Mouse (Mus musculus) bone marrow, adult 2 months (tissue): ENCODE data around the gene Mast4.

Experiments used
- CTCF ChIP-seq: fragments of 200-500 bp; IDR thresholded peaks from 2 replicates; pipeline ENCODE4 v1.5.1; 2011; ENCODE audit warnings: low read length, control low read depth; ENCODE audit not compliant: control insufficient read depth, insufficient read depth
- POLR2A ChIP-seq: fragments of 200-500 bp; IDR thresholded peaks from 2 replicates; pipeline ENCODE4 v1.6.1; 2011; ENCODE audit warnings: low read depth, mild to moderate bottlenecking, control low read depth, low read length, borderline replicate concordance; ENCODE audit not compliant: control insufficient read depth

DNA sequence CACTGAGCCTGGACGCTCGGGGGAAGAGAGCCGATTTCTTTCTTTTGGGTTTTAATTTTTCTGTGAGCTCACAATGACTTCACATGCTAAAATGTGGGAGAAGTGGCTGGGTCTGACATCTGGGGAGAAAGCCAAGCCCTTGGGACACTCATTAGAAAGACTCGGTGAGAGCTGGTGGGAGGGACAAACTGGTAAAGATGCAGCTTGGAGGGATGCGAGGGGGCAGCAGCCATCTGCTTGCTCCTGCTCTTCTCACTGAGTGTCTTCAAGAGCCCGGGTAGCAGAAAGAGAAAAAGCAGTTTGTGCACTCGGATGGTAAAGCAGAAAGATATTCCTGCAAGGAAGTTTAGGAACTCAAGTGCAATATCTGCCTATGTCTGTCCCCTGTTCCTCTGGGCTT, 34.9 kb upstream of the Mast4 start:
- TF ChIP-seq CTCF (no peak), POLR2A (no peak)
